Mouse (Mus musculus): ENCODE measurements around the gene Zswim8. TPM values are rescaled to one million over a fixed set of nuclear protein-coding genes. Genes with fewer than 3 reads are reported as not detected.

The Zswim8 gene
- polyA plus RNA-seq, 1 experiment from 2014 or later: 31.8 TPM

GRCm38 (mm10) chr14:20719767-20720166, 12.4 kb downstream of the Zswim8 start:
- peaks cover 98% of the 10 kb centered on the region for H3K36me3 ChIP-seq (ENCODE audit: control insufficient read depth, insufficient read depth, low read length)
- H3K9ac ChIP-seq (ENCODE audit: low read length): no peak overlapping the region
- DNase-seq (ENCODE audit: low spot score) (no peak), ATAC-seq (no peak)
- no peaks in the 10 kb centered on the region for H3K9me3 ChIP-seq (replicated peaks; ENCODE audit: control insufficient read depth, low read length)
- H3K27me3 ChIP-seq (replicated peaks; ENCODE audit: control insufficient read depth, insufficient read depth, low read length): no peaks in the 10 kb centered on the region
- no peak overlapping the region for H3K4me2 ChIP-seq (ENCODE audit: low read length)
- 94% methylated on average over 12 of the region's 12 CpGs for WGBS
- H3K4me1 ChIP-seq (ENCODE audit: control insufficient read depth, insufficient read depth, low read length): no peaks in the 10 kb centered on the region
- no peak overlapping the region for H3K27ac ChIP-seq (ENCODE audit: low read depth, low read length)
- H3K4me3 ChIP-seq (ENCODE audit: low read depth, low read length): no peak overlapping the region

- 79% methylated on average over 4 of the region's 4 CpGs for WGBS
- Histone ChIP-seq H3K4me1 (ENCODE audit: control insufficient read depth, insufficient read depth, low read length) (no peaks in the 10 kb centered on the region), H3K4me2 (ENCODE audit: low read length) (no peak overlapping the region), H3K27ac (ENCODE audit: low read depth, low read length) (no peak overlapping the region), H3K4me3 (ENCODE audit: low read depth, low read length) (no peak overlapping the region), H3K36me3 (ENCODE audit: control insufficient read depth, insufficient read depth, low read length) (peaks cover 98% of the 10 kb centered on the region), H3K9ac (ENCODE audit: low read length) (no peak overlapping the region), H3K27me3 (replicated peaks; ENCODE audit: control insufficient read depth, insufficient read depth, low read length) (no peaks in the 10 kb centered on the region), H3K9me3 (replicated peaks; ENCODE audit: control insufficient read depth, low read length) (no peaks in the 10 kb centered on the region)
- ATAC-seq: no peak
- no peak for DNase-seq (ENCODE audit: low spot score)
Observed at GRCm38 (mm10) chr14:20721371-20721770, 14.0 kb downstream of the Zswim8 start.

DNA sequence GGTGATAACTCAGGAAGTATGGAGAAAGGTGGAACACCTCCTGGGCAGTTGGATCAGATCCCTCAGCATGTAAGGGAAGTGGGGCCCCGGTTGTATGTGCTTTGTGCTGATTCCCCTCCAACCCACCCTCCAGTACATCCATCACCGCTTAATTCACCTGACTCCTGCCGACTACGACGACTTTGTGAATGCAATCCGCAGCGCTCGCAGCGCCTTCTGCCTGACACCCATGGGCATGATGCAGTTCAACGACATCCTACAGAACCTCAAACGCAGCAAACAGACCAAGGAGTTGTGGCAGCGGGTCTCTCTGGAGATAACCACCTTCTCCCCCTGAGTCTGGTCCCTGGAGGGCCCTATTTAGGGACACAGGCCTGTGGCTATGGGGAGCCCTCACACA, 15.7 kb downstream of the Zswim8 start:
- H3K27ac ChIP-seq (ENCODE audit: low read depth, low read length): no peak overlapping the region
- H3K4me1 ChIP-seq (ENCODE audit: control insufficient read depth, insufficient read depth, low read length): no peaks in the 10 kb centered on the region
- H3K4me3 ChIP-seq (ENCODE audit: low read depth, low read length): no peak overlapping the region
- H3K9me3 ChIP-seq (replicated peaks; ENCODE audit: control insufficient read depth, low read length): no peaks in the 10 kb centered on the region
- DNase-seq (ENCODE audit: low spot score): no peak
- ATAC-seq: no peak
- H3K4me2 ChIP-seq (ENCODE audit: low read length): no peak overlapping the region
- WGBS: 91% methylated on average over 12 of the region's 12 CpGs
- peaks cover 98% of the 10 kb centered on the region for H3K36me3 ChIP-seq (ENCODE audit: control insufficient read depth, insufficient read depth, low read length)
- H3K9ac ChIP-seq (ENCODE audit: low read length): no peak overlapping the region
- H3K27me3 ChIP-seq (replicated peaks; ENCODE audit: control insufficient read depth, insufficient read depth, low read length): no peaks in the 10 kb centered on the region

GRCm38 (mm10) chr14:20724043-20724442, 16.7 kb downstream of the Zswim8 start:
- peaks cover 98% of the 10 kb centered on the region for H3K36me3 ChIP-seq (ENCODE audit: control insufficient read depth, insufficient read depth, low read length)
- no peaks in the 10 kb centered on the region for H3K27me3 ChIP-seq (replicated peaks; ENCODE audit: control insufficient read depth, insufficient read depth, low read length)
- DNase-seq (ENCODE audit: low spot score): peak; percentile 77
- ATAC-seq: peak; percentile 45
- H3K9ac ChIP-seq (ENCODE audit: low read length): no peak overlapping the region
- H3K4me1 ChIP-seq (ENCODE audit: control insufficient read depth, insufficient read depth, low read length): no peaks in the 10 kb centered on the region
- no peak overlapping the region for H3K27ac ChIP-seq (ENCODE audit: low read depth, low read length)
- H3K4me2 ChIP-seq (ENCODE audit: low read length): no peak overlapping the region
- no peak overlapping the region for H3K4me3 ChIP-seq (ENCODE audit: low read depth, low read length)
- 37% methylated on average over 5 of the region's 5 CpGs for WGBS
- H3K9me3 ChIP-seq (replicated peaks; ENCODE audit: control insufficient read depth, low read length): no peaks in the 10 kb centered on the region

DNA sequence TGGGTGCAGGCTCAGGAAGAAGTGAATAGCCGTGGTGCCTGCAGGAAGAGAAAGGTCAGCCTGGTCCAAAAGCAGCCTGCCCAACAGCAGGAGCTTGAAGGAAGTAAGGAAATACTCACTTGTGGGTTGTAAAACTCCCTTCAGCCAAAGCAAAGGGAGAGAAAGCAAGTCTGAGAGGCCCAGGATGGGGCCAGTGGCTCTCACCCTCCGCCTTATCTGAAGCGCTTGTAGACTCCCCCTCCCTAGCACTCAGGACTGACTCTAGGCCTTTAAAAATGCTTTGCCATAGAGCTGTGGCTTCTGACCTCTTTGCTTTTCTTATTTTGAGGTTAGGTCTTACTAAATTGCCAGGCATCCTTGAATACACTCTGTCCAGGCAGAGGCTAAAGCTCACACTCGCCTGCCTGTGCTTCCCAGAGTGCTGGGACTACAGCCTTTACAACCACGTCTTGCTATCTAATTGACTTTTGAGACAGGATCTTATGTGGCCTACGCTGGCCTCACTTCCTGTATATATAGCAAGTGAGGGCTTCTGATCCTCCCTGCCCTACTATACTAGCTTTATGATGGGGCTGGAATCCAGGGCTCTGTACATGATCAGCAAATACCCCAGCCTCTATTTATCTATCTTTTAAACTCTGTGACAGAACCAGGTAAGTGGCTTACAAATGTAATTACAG, 18.4 kb downstream of the Zswim8 start:
- no peak overlapping the region for H3K4me3 ChIP-seq (ENCODE audit: low read depth, low read length)
- no peak overlapping the region for H3K4me2 ChIP-seq (ENCODE audit: low read length)
- 89% methylated on average over 6 of the region's 6 CpGs for WGBS
- no peaks in the 10 kb centered on the region for H3K9me3 ChIP-seq (replicated peaks; ENCODE audit: control insufficient read depth, low read length)
- no peaks in the 10 kb centered on the region for H3K27me3 ChIP-seq (replicated peaks; ENCODE audit: control insufficient read depth, insufficient read depth, low read length)
- H3K36me3 ChIP-seq (ENCODE audit: control insufficient read depth, insufficient read depth, low read length): peaks cover 98% of the 10 kb centered on the region
- H3K4me1 ChIP-seq (ENCODE audit: control insufficient read depth, insufficient read depth, low read length): no peaks in the 10 kb centered on the region
- no peak overlapping the region for H3K9ac ChIP-seq (ENCODE audit: low read length)
- no peak overlapping the region for H3K27ac ChIP-seq (ENCODE audit: low read depth, low read length)
- ATAC-seq: no peak
- no peak for DNase-seq (ENCODE audit: low spot score)

DNA sequence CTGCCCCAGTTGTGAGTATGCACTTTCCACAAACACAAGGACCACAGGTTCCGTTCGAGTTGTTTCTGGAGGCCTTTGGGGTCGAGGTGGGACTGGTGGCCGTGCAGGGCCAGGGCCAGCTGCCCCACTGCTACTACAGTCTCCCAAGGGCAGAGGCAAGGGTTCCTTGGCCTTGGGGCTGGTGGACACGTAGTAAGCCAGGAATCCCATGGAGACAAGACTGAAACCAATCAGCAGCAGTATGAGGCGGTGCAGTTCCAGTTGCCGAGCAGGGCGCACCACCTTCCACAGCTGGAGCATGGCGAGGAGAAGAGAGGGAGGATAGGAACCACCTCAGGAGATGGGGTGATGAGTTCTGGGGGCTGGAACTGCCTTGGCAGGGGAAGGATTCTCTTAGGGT, 22.5 kb downstream of the Zswim8 start:
- Histone ChIP-seq H3K9me3 (replicated peaks; ENCODE audit: control insufficient read depth, low read length) (no peaks in the 10 kb centered on the region), H3K4me3 (ENCODE audit: low read depth, low read length) (no peak overlapping the region), H3K36me3 (ENCODE audit: control insufficient read depth, insufficient read depth, low read length) (peaks cover 65% of the 10 kb centered on the region), H3K27me3 (replicated peaks; ENCODE audit: control insufficient read depth, insufficient read depth, low read length) (no peaks in the 10 kb centered on the region), H3K9ac (ENCODE audit: low read length) (no peak overlapping the region), H3K4me1 (ENCODE audit: control insufficient read depth, insufficient read depth, low read length) (peaks cover 5% of the 10 kb centered on the region; the same call in 1 of the 2 replicates), H3K4me2 (ENCODE audit: low read length) (no peak overlapping the region), H3K27ac (ENCODE audit: low read depth, low read length) (no peak overlapping the region)
- 93% methylated on average over 9 of the region's 9 CpGs for WGBS
- DNase-seq (ENCODE audit: low spot score): no peak
- no peak for ATAC-seq

GRCm38 (mm10) chr14:20730853-20731602, 23.7 kb downstream of the Zswim8 start:
- 89% methylated on average over 9 of the region's 9 CpGs for WGBS
- peaks cover 59% of the 10 kb centered on the region for H3K36me3 ChIP-seq (ENCODE audit: control insufficient read depth, insufficient read depth, low read length)
- no peak for ATAC-seq

GRCm38 (mm10) chr14:20733041-20733951, 25.9 kb downstream of the Zswim8 start:
- ATAC-seq (no peak), DNase-seq (ENCODE audit: low spot score) (no peak)
- Histone ChIP-seq H3K9ac (ENCODE audit: low read length) (peak overlapping the region; percentile 84), H3K4me2 (ENCODE audit: low read length) (peak overlapping the region; percentile 85), H3K27me3 (replicated peaks; ENCODE audit: control insufficient read depth, insufficient read depth, low read length) (no peaks in the 10 kb centered on the region), H3K4me1 (ENCODE audit: control insufficient read depth, insufficient read depth, low read length) (peaks cover 5% of the 10 kb centered on the region; the same call in 1 of the 2 replicates), H3K27ac (ENCODE audit: low read depth, low read length) (no peak overlapping the region), H3K9me3 (replicated peaks; ENCODE audit: control insufficient read depth, low read length) (no peaks in the 10 kb centered on the region), H3K4me3 (ENCODE audit: low read depth, low read length) (peak overlapping the region; percentile 75), H3K36me3 (ENCODE audit: control insufficient read depth, insufficient read depth, low read length) (peaks cover 43% of the 10 kb centered on the region)
- 51% methylated on average over 12 of the region's 12 CpGs for WGBS

More at GRCm38 (mm10) chr14:20730853-20731602, 23.7 kb downstream of the Zswim8 start:
- H3K9ac ChIP-seq (ENCODE audit: low read length): no peak overlapping the region
- no peak for DNase-seq (ENCODE audit: low spot score)
- H3K4me3 ChIP-seq (ENCODE audit: low read depth, low read length): no peak overlapping the region
- H3K27ac ChIP-seq (ENCODE audit: low read depth, low read length): no peak overlapping the region
- no peak overlapping the region for H3K4me2 ChIP-seq (ENCODE audit: low read length)
- peaks cover 5% of the 10 kb centered on the region; the same call in 1 of the 2 replicates for H3K4me1 ChIP-seq (ENCODE audit: control insufficient read depth, insufficient read depth, low read length)
- no peaks in the 10 kb centered on the region for H3K9me3 ChIP-seq (replicated peaks; ENCODE audit: control insufficient read depth, low read length)
- H3K27me3 ChIP-seq (replicated peaks; ENCODE audit: control insufficient read depth, insufficient read depth, low read length): no peaks in the 10 kb centered on the region

All from forebrain, embryonic 14.5 days (tissue).